Mouse (Mus musculus) bone marrow macrophage, adult 2 months (primary cell): ENCODE measurements around the gene Grip1.

Experiments
- CTCF ChIP-seq: IDR thresholded peaks from 2 replicates; pipeline ENCODE4 v1.5.1; 2012; ENCODE audit warnings: low read depth, mild to moderate bottlenecking, low read length, moderate library complexity
- POLR2A ChIP-seq: IDR thresholded peaks from 2 replicates; pipeline ENCODE4 v1.6.1; 2012; ENCODE audit warnings: mild to moderate bottlenecking, low read depth, low read length, borderline replicate concordance

DNA sequence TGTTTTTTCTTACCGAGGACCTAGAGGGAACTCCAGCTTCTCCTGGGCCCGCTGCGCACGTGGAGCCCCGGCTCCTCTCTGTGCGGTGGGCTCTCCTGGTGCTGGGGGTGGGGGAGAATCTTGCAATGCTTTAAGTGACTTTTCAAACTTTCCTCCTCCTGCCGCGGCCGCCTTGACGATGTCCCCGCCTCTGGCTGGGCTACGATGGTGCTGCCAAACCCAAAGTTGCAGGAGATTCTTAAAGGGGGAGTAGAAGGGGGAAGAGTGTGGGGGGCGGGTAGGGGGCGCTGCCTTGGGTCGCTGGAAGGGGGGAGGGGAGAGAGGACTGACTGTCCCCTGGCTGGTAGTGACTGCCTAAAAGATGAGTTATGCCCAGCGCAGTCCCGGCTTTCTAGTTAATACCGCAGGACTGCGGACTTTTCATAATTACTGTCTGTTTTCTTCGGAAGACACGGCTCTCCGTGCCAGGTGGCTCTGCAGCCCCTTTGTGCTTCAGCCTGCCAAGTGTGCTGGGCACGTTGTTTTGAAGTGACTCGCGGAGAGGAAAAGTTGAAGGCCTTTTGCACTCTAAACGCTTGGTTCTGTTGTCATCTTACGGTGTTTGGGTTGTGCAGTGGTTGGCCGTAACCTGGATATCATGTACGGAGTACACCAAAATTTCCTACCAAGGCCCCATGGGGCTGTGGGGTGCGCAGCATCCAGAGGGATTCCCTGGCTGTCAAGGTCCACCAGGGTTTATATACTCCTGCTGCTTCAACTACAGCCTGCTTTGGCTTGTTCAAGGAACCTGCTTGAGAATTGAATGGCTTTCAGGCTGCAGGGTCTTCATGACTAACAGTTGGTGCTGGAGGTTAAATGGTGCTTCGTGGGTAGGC, 1.3 kb downstream of the Grip1 start:
- TF ChIP-seq CTCF (no peak), POLR2A (no peak)
